Mouse (Mus musculus) kidney, adult 8-10 months (tissue): Measurements from ENCODE around the gene Rnf181.

Experiments
- DNase-seq, 2 experiments: peaks; one replicate each; pipeline ENCODE4 v3.0.0; 2022

Gene Rnf181

GRCm38 (mm10) chr6:72358086-72358764 lies 8.5 kb downstream of the Rnf181 start:
- DNase-seq, result no peak

- no peak for DNase-seq
Measured at GRCm38 (mm10) chr6:72357164-72358079, 9.3 kb downstream of the Rnf181 start.

DNA sequence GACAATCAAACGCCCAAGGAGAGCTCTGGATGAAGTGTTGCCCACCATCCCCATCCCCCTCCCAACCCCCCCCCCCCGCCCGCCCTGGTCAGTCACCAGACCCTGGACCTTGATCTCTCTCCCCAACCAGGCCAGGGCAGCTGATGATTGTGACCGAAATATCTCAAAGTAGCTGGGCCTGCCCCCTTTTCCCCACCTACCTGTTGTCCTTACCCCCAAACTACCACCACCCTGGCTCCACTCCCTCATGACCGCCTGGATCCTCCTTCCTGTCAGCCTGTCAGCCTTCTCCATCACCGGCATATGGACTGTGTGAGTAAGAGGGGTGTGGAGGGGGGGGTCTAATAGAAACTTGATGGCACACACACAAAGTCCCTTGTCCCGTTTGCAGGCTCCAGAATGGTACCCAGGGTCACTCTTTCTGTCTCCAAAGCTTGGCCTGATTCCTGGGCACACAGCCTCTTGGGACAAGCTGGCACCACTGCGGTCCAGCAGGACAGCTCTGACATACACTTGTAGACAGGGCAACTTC lies 10.7 kb downstream of the Rnf181 start:
- DNase-seq, result peak in 1 of 2 experiments; percentile 63

- peak; percentile 89 to 90 for DNase-seq
Measured at GRCm38 (mm10) chr6:72355066-72355911, 11.5 kb downstream of the Rnf181 start, which contains the start of gene Tmem150a. Gene Tmem150a, plus strand, starts transcription at chr6:72355447.

GRCm38 (mm10) chr6:72354025-72354424 lies 12.7 kb downstream of the Rnf181 start:
- DNase-seq, result no peak

GRCm38 (mm10) chr6:72352636-72353405 lies 13.9 kb downstream of the Rnf181 start:
- DNase-seq, result no peak

DNA sequence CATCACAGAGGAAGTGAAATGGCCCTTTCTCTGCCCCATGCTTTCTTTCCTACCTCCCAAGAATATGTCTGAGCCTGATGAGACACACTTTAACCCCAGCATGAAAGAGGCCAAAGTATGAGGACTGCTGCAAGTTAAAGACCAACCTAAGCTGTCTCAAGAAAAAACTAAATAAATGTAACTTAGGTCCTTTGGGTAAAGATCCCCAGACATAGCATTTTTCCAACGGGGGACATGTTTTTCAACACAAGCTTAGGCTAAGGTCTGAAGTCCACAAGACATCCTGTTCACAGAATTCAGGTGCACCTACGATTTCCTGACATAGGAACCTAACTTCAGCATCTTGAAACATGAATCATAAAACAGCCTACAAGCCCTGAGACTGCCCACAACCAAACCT lies 16.5 kb downstream of the Rnf181 start:
- DNase-seq, result peak in 1 of 2 experiments; percentile 57

DNA sequence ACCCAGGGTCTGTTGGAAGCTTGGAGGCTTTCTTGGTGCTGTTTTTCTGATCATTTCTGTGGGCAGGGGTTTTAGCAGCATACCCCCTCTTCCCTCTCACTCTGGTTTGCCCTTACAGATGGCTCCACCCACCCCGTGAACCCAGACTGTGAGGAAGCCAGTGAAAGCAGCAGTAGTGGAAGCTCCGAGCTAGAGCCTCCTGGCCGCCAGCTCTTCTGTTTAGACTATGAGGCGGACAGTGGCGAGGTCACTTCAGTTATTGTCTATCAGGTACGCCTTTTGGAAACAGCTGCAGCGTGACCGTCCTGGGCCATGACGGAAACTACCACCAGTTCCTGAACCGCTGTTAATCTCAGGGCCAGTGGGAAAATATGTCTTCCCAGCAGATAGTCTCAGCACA lies 18.3 kb downstream of the Rnf181 start:
- DNase-seq, result peak in 1 of 2 experiments; percentile 63

DNA sequence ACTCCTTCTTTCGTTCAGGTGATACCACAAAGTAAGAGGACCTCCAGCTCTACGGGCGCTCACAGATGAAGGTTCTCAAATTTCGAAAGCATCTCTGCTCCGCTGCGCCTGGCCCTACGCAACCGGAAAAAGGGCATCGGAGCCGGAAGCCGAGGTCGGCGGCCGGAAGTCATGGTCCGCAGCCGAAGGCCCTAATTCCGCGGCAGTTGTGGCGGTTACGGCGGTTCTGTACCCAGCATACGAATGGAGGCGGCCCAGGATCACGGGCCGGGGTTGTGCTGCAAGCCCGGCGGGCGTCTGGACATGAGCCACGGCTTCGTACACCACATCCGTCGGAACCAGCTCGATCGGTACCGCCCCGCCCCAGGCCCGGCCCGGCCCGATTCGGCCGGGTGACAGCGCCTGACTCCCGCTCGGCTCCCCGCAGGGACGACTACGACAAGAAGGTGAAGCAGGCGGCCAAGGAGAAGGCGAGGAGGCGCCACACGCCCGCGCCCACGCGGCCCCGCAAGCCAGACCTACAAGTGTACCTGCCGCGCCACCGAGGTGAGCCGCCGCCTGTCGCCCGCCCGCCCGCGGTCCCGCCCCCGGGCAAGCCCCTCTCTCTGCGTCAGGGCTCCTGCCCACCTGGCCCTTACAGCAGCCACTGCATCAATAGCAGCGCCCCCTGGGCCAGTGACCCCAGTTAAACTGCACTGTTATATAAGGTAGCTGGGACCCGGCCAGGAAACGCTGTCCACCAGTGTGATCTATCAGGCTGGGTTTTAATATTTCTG lies 19.4 kb downstream of the Rnf181 start, which contains the start of gene 0610030E20Rik:
TSS of gene 0610030E20Rik (plus strand) at position 152 of the 776 bp plus-strand sequence.
- peak; percentile 93 to 95 for DNase-seq

DNA sequence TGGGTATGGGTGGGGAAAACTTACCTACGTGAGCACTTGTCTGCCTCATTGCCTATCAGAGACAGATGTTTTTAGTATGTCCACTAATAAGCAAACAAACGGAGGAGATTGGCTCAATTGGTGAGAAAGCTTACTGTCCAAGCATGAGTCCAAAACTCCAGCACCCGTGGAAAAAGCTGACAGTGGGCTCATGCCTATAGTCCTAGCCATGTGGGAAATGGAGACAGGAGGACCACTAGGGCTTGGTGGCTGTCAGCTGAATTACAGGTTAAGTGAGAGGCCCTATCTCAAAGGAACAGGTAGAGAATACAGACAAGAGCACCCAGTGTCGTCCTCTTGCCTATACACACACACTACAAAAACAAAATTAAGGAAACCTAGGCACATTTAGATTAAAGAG lies 20.5 kb downstream of the Rnf181 start:
- DNase-seq, result no peak

GRCm38 (mm10) chr6:72345633-72346032 lies 21.1 kb downstream of the Rnf181 start:
- no peak for DNase-seq

GRCm38 (mm10) chr6:72345074-72345567 lies 21.6 kb downstream of the Rnf181 start, which contains the start of gene Usp39:
Gene Usp39, minus strand, starts transcription at chr6:72345184.
- peak; percentile 93 to 96 for DNase-seq

GRCm38 (mm10) chr6:72344396-72345073 lies 22.2 kb downstream of the Rnf181 start:
- no peak for DNase-seq

GRCm38 (mm10) chr6:72340481-72340880 lies 26.3 kb downstream of the Rnf181 start:
- DNase-seq, result no peak

DNA sequence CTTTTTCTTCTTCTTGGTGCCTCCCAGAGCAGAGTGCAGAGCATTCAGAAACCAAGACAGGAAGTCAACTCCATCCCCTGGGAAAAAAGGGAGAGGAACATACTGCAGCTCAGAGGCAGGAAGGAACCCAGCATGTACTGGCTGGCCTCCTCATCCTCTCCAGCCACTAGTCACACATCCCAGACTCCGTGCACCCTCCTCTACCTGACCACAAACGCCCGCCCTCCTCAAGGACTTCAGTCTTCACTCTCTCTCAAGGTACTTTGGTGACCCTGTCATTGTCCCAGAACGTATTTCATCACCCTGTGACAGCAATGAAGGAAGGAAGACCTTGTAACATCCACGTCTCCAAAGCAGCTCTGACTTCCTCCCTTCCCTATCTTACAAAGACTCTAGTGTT lies 33.6 kb downstream of the Rnf181 start:
- no peak for DNase-seq

- DNase-seq, result no peak
Measured at GRCm38 (mm10) chr6:72330133-72330532, 36.6 kb downstream of the Rnf181 start.

- no peak for DNase-seq
Measured at GRCm38 (mm10) chr6:72329019-72329418, 37.7 kb downstream of the Rnf181 start.

DNA sequence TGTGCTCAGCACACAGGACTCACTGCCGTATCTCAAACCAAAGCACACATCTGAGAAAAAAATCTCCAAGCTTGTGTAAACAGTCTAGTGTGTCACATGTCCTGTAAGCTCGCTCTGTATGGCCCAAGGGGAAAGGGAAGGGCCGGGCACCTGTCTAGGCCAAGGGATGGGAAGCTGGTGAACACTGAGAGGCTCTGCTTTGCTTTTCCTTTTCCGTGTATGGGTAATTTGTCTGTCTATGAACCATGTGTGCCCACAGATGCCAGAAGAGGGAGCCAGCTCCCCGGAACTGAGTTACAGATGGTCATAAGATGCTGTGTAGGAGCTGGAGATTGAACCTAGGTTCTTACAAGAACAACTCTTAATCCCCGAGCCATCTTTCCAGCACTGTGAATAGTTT lies 40.5 kb downstream of the Rnf181 start:
- peak; percentile 60 to 82 for DNase-seq

DNA sequence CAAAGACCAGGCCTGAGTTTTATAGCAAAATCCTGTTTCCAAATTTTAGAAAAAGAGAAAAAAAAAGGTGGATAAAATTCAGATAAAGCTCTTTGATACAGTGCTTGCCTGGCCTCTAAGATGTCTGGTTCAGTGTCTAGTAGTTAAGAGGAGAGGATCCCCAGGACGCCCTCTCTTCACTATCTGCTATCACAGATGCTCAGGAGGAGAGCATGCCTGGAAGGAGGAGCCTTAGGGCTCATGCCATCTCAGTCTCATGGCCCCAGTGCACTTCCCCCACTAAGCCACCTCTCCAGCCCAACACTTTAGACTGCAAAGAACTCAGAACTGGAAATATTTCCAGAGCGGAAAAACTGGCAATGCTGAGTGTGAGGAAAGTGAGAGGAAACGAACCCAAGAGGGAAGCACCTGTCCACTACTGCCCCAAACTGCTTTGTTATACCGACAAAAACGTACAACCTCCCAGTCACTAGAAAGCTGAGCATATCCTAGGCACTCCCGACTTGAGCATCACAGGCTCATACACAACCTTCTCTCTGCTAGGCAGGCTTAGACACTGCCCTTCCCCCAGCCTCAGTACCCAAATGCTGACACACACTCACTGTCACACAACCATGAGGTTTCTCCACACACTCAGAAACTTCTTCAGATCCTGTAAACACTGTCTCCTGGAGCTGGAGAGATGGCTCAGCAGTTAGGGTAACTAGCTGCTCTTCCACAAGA lies 42.8 kb downstream of the Rnf181 start:
- no peak for DNase-seq
